Mouse (Mus musculus) thymus, postnatal 14 days (tissue): ENCODE results near the gene Pcdh17.

Source experiments
- DNase-seq: peaks from one replicate; pipeline ENCODE4 v3.0.0; 2021

Gene Pcdh17

DNA sequence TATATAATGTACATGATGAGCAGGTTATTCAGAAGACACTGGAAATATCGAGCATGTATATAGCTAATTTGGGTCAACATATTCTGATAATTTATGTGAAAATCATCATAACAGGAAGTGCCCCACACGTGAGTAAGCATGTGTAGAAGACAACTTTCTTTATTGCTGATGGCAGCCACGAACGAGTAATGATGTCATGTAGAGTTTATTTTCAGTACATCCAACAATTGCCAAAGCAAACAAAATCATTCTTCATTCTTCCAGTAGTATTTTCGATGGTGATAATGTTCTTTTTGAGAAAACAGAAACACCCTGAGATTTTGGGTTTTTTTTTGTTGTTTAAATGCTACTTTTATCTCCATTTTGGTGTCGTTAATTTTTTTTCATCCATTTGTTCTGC lies 37.2 kb downstream of the Pcdh17 start:
- DNase-seq: no peak

- no peak for DNase-seq
Observed at GRCm38 (mm10) chr14:84484350-84484749, 41.0 kb downstream of the Pcdh17 start.

DNA sequence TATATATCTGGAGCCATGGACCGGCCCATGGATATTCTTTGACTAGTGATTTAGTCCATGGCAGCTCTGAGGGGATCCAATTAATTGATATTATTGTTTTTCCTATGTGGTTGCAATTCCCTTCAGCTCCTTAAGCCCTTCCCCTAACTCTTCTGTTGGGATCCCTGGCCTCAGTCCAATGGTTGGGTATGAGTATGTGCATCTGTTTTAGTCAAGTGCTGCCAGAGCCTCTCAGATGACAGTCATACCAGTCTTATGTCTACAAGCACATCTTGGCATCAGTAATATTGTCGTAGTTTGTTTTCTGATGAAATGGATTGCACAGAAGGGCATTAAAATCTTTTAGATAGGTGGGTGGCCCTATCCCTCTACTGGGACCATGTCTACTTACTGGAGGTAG lies 67.6 kb downstream of the Pcdh17 start:
- DNase-seq: no peak

DNA sequence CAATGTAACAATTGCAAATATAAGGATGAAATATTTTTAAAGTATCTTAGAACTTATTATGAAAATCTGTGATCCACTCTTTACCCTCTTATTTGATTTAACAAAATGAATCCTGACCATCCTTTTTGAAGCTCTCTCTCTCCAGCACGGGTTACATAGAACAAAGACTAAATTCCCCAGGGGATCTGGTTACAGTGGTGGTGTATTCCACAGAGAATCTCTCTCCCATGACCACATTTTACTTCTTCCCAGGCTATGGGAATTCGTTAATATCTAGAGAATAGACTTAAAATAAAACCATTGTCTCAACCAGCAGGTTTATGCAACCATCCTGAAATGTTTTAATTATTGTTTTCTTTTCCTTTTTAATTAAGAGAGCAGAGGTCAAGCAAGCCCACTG lies 89.0 kb downstream of the Pcdh17 start:
- no peak for DNase-seq

DNA sequence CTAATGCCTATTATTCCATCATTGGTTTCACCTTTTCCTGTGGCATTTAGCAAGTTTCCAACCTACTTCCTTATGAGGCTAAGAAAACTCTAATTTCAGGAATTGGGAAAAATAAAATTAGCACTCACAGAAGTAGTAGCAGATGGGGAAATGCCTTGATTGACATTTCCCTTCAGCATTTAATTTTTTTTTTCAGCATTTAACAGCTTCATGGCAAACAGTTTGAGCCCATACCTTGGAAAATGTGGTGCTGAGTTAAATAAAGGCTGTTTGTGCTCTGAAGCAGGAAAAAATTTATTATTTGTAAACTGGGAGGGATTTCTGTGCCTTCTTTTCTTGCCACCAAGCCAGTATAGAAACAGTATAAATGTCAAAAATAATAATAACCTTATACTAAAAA lies 91.9 kb downstream of the Pcdh17 start:
- no peak for DNase-seq

DNA sequence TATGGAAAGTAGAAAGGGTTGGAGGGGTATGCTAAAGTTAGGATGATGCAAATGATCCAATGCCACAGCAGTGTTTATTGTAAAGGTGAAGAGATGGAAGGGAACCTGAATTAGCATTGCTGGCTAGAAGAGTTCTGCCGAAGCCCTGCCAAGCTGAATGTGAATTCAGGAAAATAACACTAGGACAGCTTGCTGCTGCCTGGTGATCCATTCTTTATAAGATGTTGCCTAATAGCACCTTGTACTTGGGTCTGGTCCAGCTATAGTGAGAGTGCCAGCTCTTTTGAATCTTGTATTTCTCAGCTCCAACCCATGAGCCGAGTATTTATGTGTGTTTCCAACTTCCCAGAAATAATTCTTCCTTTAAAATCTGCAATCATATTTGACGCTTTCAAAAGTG lies 98.5 kb downstream of the Pcdh17 start:
- DNase-seq: no peak

DNA sequence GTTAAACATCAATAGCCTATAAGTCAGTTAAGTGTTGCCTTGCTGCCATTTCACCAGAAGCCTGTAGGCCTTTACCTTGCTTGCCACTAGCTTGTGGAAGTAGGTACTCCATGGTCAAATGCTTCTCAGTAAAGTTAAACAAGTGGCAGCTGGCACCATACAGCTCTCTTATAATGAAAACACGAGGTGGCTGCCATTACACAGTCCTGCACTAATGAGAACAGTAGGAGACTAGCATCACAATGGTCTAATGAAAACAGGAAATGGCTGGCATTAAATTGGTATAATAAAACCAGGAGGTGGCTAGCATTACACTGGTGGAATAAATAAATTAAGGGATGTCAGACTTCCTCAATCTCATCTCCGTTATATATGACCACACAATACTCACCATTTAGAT lies 102.6 kb downstream of the Pcdh17 start:
- DNase-seq: no peak

DNA sequence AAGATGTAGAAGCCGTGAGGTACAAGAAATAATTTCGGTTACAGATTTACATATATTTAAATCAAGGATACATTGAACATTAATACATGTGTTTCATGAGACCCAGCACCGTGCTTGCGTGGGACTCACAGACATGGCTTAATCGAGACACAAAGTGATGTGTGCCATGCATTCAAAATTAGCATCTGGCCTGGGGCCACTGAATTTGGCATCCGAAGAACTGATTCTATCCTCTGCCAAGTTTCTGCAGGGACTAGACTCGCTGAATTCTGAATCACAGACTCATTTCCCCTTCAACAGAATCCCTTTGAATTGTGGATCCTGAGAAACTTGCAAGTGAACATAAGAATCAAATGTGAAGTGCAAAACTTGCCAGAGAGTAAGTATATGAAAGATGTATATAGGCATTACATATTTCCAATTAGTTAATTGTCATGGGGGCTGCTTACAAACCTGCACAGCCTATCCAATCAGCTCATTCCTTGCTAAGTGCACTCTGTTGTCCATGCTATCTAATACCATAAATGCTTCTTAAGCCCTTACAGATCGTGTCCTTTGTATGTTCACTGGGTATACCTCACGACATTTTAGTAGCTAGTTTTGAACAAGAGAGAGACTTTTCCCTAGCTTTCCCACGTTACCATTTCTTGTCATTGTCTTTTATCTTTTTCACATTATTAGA lies 104.3 kb downstream of the Pcdh17 start:
- DNase-seq: no peak

GRCm38 (mm10) chr14:84551546-84551945 lies 108.2 kb downstream of the Pcdh17 start:
- DNase-seq: no peak

DNA sequence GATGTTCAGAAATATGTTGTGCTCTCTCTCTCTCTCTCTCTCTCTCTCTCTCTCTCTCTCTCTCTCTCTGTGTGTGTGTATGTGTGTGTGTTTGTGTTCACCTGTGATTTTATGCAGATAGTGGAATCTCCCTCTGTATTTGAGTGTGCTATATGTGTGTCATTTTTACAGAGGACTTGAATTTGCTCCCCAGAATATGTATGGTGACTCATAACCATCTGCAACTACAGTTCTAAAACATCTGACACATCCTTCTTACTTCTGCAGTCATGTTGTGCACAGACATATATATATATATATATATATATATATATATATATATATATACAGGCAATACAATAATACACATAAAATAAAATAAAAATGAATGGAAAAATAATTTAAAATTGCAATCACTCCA lies 127.7 kb downstream of the Pcdh17 start:
- no peak for DNase-seq
